Mouse (Mus musculus): ENCODE data around the gene Mocs2. TPM values are rescaled to one million over a fixed set of nuclear protein-coding genes. Genes with fewer than 3 reads are reported as not detected.

The Mocs2 gene
- total and polyA plus RNA-seq, 3 experiments, result 29.4 to 38.1 (median 34.9) TPM

DNA sequence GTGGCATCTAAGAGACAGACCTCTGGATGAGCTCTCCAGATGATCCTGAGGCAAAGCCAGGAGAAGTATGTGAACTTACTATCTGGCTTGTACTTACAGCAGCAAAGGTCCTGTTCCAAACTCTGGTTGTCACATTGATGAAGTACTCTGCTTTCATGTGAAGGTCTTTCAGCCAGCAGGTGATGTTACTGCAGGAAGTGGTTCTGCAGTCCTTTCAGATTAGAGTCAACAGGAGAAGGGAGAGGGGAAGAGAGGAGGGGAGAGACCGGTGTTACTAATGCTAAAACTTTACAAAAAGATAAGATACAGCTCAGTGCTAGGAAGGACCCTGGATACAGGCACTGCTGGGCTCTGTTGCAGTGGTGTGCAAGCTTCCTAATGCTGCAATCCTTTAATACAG lies 25.3 kb downstream of the Mocs2 start:
- dilution Hi-C loops (cut with MboI; ENCODE audit: extremely low pct_ligation_motif_present, extremely low pct_unique_long_range_greater_than_20kb, low sequenced_read_pairs), result no loop called here
- peaks cover 2 to 9% of the 10 kb centered on the region in 2 experiments; a peak in 3 of 4 replicates for H3K4me1 ChIP-seq (ENCODE audit: control insufficient read depth in 1 of 2, insufficient read depth in 2 of 2)
- no peaks in the 10 kb centered on the region for H3K79me2 ChIP-seq (replicated peaks; ENCODE audit: control insufficient read depth, extremely low read depth, insufficient read depth, poor library complexity, severe bottlenecking)
- H3K36me3 ChIP-seq (replicated peaks in 1 of 2; ENCODE audit: control insufficient read depth in 1 of 2, insufficient read depth in 1 of 2, low read length in 1 of 2), result no peaks in the 10 kb centered on the region
- H3K9me3 ChIP-seq (replicated peaks; ENCODE audit: low read length), result no peaks in the 10 kb centered on the region
- H3K27me3 ChIP-seq (replicated peaks), result no peaks in the 10 kb centered on the region
- in situ Hi-C loops (cut with MboI; ENCODE audit: low pct_ligation_motif_present, low pct_unique_long_range_greater_than_20kb, low sequenced_read_pairs), result no loop called here
- no peak overlapping the region for H3K27ac ChIP-seq (ENCODE audit: insufficient read depth, low read depth)
- no peak overlapping the region for H3K4me3 ChIP-seq (replicated peaks in 1 of 3; ENCODE audit: low read depth in 2 of 3, low read length in 2 of 3, poor library complexity in 1 of 3)
- no peak overlapping the region for H3K4me2 ChIP-seq (ENCODE audit: insufficient read depth, low read depth, poor library complexity, severe bottlenecking)
- 0 out of 2 replicates have a peak overlapping the region, but pooled peaks have one; percentile 28 for H3K9ac ChIP-seq (ENCODE audit: insufficient read depth, low read depth)
- no peak for DNase-seq (ENCODE audit: extremely low read depth)
- TF ChIP-seq TCF12 (IDR thresholded peaks at IDR 0.05; ENCODE audit: low read depth, low read length) (no peak), IRF4 (IDR thresholded peaks at IDR 0.05; ENCODE audit: low read depth, low read length) (no peak), MAFK (IDR thresholded peaks at IDR 0.05; ENCODE audit: insufficient replicate concordance, low read length) (no peak), RAD21 (IDR thresholded peaks at IDR 0.05; ENCODE audit: low read depth, low read length) (no peak), ZC3H11A (IDR thresholded peaks at IDR 0.05; ENCODE audit: low read depth, low read length) (no peak), SIN3A (IDR thresholded peaks at IDR 0.05; ENCODE audit: low read length) (no peak), JUND (conservative IDR thresholded peaks at IDR 0.05; ENCODE audit: low read depth, low read length) (no peak), MAX (IDR thresholded peaks at IDR 0.05; ENCODE audit: low read length) (no peak), ELF1 (IDR thresholded peaks at IDR 0.05; ENCODE audit: low read depth, low read length) (no peak), SMC3 (IDR thresholded peaks at IDR 0.05; ENCODE audit: low read depth, low read length) (no peak), MAZ (IDR thresholded peaks at IDR 0.05; ENCODE audit: low read depth, low read length) (no peak), TBP (conservative IDR thresholded peaks at IDR 0.05; ENCODE audit: low read depth, low read length) (no peak)

DNA sequence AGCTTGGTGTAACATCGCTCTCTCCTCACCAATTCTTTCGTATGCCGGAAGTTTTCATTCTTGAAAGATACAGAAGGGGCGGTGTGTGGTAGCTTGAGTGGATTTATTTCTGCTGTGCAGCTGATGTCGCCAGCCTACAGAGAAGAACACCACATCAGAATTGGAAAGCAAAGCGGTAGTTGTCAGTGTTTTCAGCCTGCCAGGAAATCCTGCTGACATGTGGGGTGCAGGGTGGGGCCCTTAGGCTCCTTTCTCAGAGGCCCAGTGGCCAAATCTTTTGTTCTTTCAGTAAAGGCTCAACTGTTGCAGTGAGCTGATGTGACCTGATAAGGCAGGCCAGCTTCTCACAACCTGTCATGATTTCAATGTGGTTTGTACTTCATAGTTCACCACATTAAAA lies 27.8 kb downstream of the Mocs2 start:
- dilution Hi-C loops (cut with MboI; ENCODE audit: extremely low pct_ligation_motif_present, extremely low pct_unique_long_range_greater_than_20kb, low sequenced_read_pairs) (no loop called here), in situ Hi-C loops (cut with MboI; ENCODE audit: low pct_ligation_motif_present, low pct_unique_long_range_greater_than_20kb, low sequenced_read_pairs) (no loop called here)
- H3K4me2 ChIP-seq (ENCODE audit: insufficient read depth, low read depth, poor library complexity, severe bottlenecking), result no peak overlapping the region
- TF ChIP-seq JUND (conservative IDR thresholded peaks at IDR 0.05; ENCODE audit: low read depth, low read length) (no peak), SMC3 (IDR thresholded peaks at IDR 0.05; ENCODE audit: low read depth, low read length) (no peak), EP300 (IDR thresholded peaks at IDR 0.05; ENCODE audit: low read length) (no peak), GABPA (IDR thresholded peaks at IDR 0.05; ENCODE audit: insufficient replicate concordance, low read depth, low read length) (no peak), RAD21 (IDR thresholded peaks at IDR 0.05; ENCODE audit: low read depth, low read length) (no peak), MYC (IDR thresholded peaks at IDR 0.05; ENCODE audit: low read depth, low read length) (no peak), USF1 (IDR thresholded peaks at IDR 0.05; ENCODE audit: low read depth, low read length) (no peak), ZKSCAN1 (IDR thresholded peaks at IDR 0.05; ENCODE audit: borderline replicate concordance, low read depth, low read length) (no peak), CHD2 (IDR thresholded peaks at IDR 0.05; ENCODE audit: low read length) (no peak), USF2 (conservative IDR thresholded peaks at IDR 0.05; ENCODE audit: low read depth, low read length) (no peak), MEF2A (IDR thresholded peaks at IDR 0.05; ENCODE audit: borderline replicate concordance, low read depth, low read length) (no peak), E2F4 (IDR thresholded peaks at IDR 0.05; ENCODE audit: insufficient replicate concordance, low read depth, low read length) (no peak), ZC3H11A (IDR thresholded peaks at IDR 0.05; ENCODE audit: low read depth, low read length) (no peak), TCF12 (IDR thresholded peaks at IDR 0.05; ENCODE audit: low read depth, low read length) (no peak), MAZ (IDR thresholded peaks at IDR 0.05; ENCODE audit: low read depth, low read length) (no peak)
- H3K9ac ChIP-seq (ENCODE audit: insufficient read depth, low read depth), result no peak overlapping the region
- H3K79me2 ChIP-seq (replicated peaks; ENCODE audit: control insufficient read depth, extremely low read depth, insufficient read depth, poor library complexity, severe bottlenecking), result no peaks in the 10 kb centered on the region
- no peaks in the 10 kb centered on the region for H3K9me3 ChIP-seq (replicated peaks; ENCODE audit: low read length)
- H3K27ac ChIP-seq (ENCODE audit: insufficient read depth, low read depth), result no peak overlapping the region
- no peak for DNase-seq (ENCODE audit: extremely low read depth)
- H3K27me3 ChIP-seq (replicated peaks), result no peaks in the 10 kb centered on the region
- H3K36me3 ChIP-seq (replicated peaks in 1 of 2; ENCODE audit: control insufficient read depth in 1 of 2, insufficient read depth in 1 of 2, low read length in 1 of 2), result no peaks in the 10 kb centered on the region
- H3K4me3 ChIP-seq (replicated peaks in 1 of 3; ENCODE audit: low read depth in 2 of 3, low read length in 2 of 3, poor library complexity in 1 of 3), result no peak overlapping the region
- peaks cover 6 to 9% of the 10 kb centered on the region in 2 experiments for H3K4me1 ChIP-seq (ENCODE audit: control insufficient read depth in 1 of 2, insufficient read depth in 2 of 2)

All from CH12.LX (cell line).